Mouse (Mus musculus): ENCODE results near the gene 1700023F06Rik.

- no peak for TF ChIP-seq CTCF (IDR thresholded peaks at IDR 0.05; ENCODE audit: control insufficient read depth, insufficient read depth, low read length)
- peak; percentile 61; the same call in 1 of the 2 replicates for TF ChIP-seq POLR2A (IDR thresholded peaks at IDR 0.05; ENCODE audit: borderline replicate concordance, control insufficient read depth, low read depth, low read length)
Measured at GRCm38 (mm10) chr11:103170494-103171285, 37.7 kb downstream of the 1700023F06Rik start, which contains the start of gene Fmnl1.
